Mouse (Mus musculus): ENCODE results near the gene Ccl1.

Ccl1 gene

GRCm38 (mm10) chr11:82305590-82305989 is at the start of gene Ccl1:
Gene Ccl1 (minus strand): TSS chr11:82305690.
- DNase-seq (ENCODE audit: low read depth, low spot score), result no peak

- DNase-seq (ENCODE audit: low read depth, low spot score), result no peak
Observed at GRCm38 (mm10) chr11:82351039-82351438, 45.5 kb upstream of the Ccl1 start.

- DNase-seq (ENCODE audit: low read depth, low spot score), result no peak
Observed at GRCm38 (mm10) chr11:82340900-82341299, 35.4 kb upstream of the Ccl1 start.

GRCm38 (mm10) chr11:82340416-82340815 is 34.9 kb upstream of the Ccl1 start:
- peak; percentile 1 for DNase-seq (ENCODE audit: low read depth, low spot score)

- peak; percentile 37 for DNase-seq (ENCODE audit: low read depth, low spot score)
Observed at GRCm38 (mm10) chr11:82339921-82340401, 34.5 kb upstream of the Ccl1 start.

GRCm38 (mm10) chr11:82313153-82313552 is 7.7 kb upstream of the Ccl1 start:
- peak; percentile 53 for DNase-seq (ENCODE audit: low read depth, low spot score)

GRCm38 (mm10) chr11:82310336-82311045 is 5.0 kb upstream of the Ccl1 start:
- no peak for DNase-seq (ENCODE audit: low read depth, low spot score)

GRCm38 (mm10) chr11:82297895-82298294 is 7.6 kb downstream of the Ccl1 start:
- DNase-seq (ENCODE audit: low read depth, low spot score), result no peak

GRCm38 (mm10) chr11:82290841-82291240 is 14.6 kb downstream of the Ccl1 start:
- no peak for DNase-seq (ENCODE audit: low read depth, low spot score)

GRCm38 (mm10) chr11:82274149-82274812 is 31.2 kb downstream of the Ccl1 start:
- no peak for DNase-seq (ENCODE audit: low read depth, low spot score)

GRCm38 (mm10) chr11:82259131-82259530 is 46.4 kb downstream of the Ccl1 start:
- no peak for DNase-seq (ENCODE audit: low read depth, low spot score)

GRCm38 (mm10) chr11:82255601-82256000 is 49.9 kb downstream of the Ccl1 start:
- peak; percentile 20 for DNase-seq (ENCODE audit: low read depth, low spot score)

GRCm38 (mm10) chr11:82253421-82253820 is 52.1 kb downstream of the Ccl1 start:
- DNase-seq (ENCODE audit: low read depth, low spot score), result no peak

GRCm38 (mm10) chr11:82251251-82251650 is 54.2 kb downstream of the Ccl1 start:
- DNase-seq (ENCODE audit: low read depth, low spot score), result no peak

- no peak for DNase-seq (ENCODE audit: low read depth, low spot score)
Observed at GRCm38 (mm10) chr11:82249945-82250344, 55.5 kb downstream of the Ccl1 start.

- no peak for DNase-seq (ENCODE audit: low read depth, low spot score)
Observed at GRCm38 (mm10) chr11:82237439-82237838, 68.1 kb downstream of the Ccl1 start.

GRCm38 (mm10) chr11:82235551-82236207 is 69.8 kb downstream of the Ccl1 start:
- peak; percentile 56 for DNase-seq (ENCODE audit: low read depth, low spot score)

GRCm38 (mm10) chr11:82233991-82234390 is 71.5 kb downstream of the Ccl1 start:
- DNase-seq (ENCODE audit: low read depth, low spot score), result no peak

- no peak for DNase-seq (ENCODE audit: low read depth, low spot score)
Observed at GRCm38 (mm10) chr11:82226976-82227375, 78.5 kb downstream of the Ccl1 start.

- DNase-seq (ENCODE audit: low read depth, low spot score), result no peak
Observed at GRCm38 (mm10) chr11:82225936-82226335, 79.6 kb downstream of the Ccl1 start.

GRCm38 (mm10) chr11:82216531-82216930 is 89.0 kb downstream of the Ccl1 start:
- no peak for DNase-seq (ENCODE audit: low read depth, low spot score)

GRCm38 (mm10) chr11:82214405-82214804 is 91.1 kb downstream of the Ccl1 start:
- DNase-seq (ENCODE audit: low read depth, low spot score), result no peak
